Mouse (Mus musculus): ENCODE measurements at regions not wholly inside any gene's neighbourhood (a gene's known extent, or its start where the extent isn't known, plus 50 kb on each side); places are given as distances from the start of the nearest gene placed in this dataset.

- dilution Hi-C loops (cut with MboI; ENCODE audit: extremely low pct_ligation_motif_present, extremely low pct_unique_long_range_greater_than_20kb, low sequenced_read_pairs) (no loop called here), in situ Hi-C loops (cut with MboI; ENCODE audit: low pct_ligation_motif_present, low pct_unique_long_range_greater_than_20kb, low sequenced_read_pairs) (no loop called here)
- Histone ChIP-seq H3K4me1 (ENCODE audit: control insufficient read depth in 1 of 2, insufficient read depth in 2 of 2) (peaks cover 0 to 11% of the 10 kb centered on the region in 2 experiments; a peak in 1 of 4 replicates), H3K36me3 (replicated peaks in 1 of 2; ENCODE audit: control insufficient read depth in 1 of 2, insufficient read depth in 1 of 2, low read length in 1 of 2) (no peaks in the 10 kb centered on the region), H3K4me2 (ENCODE audit: insufficient read depth, low read depth, poor library complexity, severe bottlenecking) (no peak overlapping the region), H3K9me3 (replicated peaks; ENCODE audit: low read length) (no peaks in the 10 kb centered on the region), H3K27ac (ENCODE audit: insufficient read depth, low read depth) (no peak overlapping the region), H3K79me2 (replicated peaks; ENCODE audit: control insufficient read depth, extremely low read depth, insufficient read depth, poor library complexity, severe bottlenecking) (no peaks in the 10 kb centered on the region), H3K9ac (ENCODE audit: insufficient read depth, low read depth) (no peak overlapping the region), H3K27me3 (replicated peaks) (no peaks in the 10 kb centered on the region), H3K4me3 (replicated peaks in 1 of 3; ENCODE audit: low read depth in 2 of 3, low read length in 2 of 3, poor library complexity in 1 of 3) (no peak overlapping the region)
- TF ChIP-seq CHD1 (IDR thresholded peaks at IDR 0.05; ENCODE audit: low read depth, low read length) (no peak), GABPA (IDR thresholded peaks at IDR 0.05; ENCODE audit: insufficient replicate concordance, low read depth, low read length) (no peak), POLR2A (IDR thresholded peaks at IDR 0.05; ENCODE audit: low read depth, low read length) (no peak), USF1 (IDR thresholded peaks at IDR 0.05; ENCODE audit: low read depth, low read length) (no peak), SMC3 (IDR thresholded peaks at IDR 0.05; ENCODE audit: low read depth, low read length) (no peak), ELF1 (IDR thresholded peaks at IDR 0.05; ENCODE audit: low read depth, low read length) (no peak)
- no peak for DNase-seq (ENCODE audit: extremely low read depth)
Observed at GRCm38 (mm10) chr9:33445902-33446301, 809.9 kb downstream of the Ets1 start.

- dilution Hi-C loops (cut with MboI; ENCODE audit: extremely low pct_ligation_motif_present, extremely low pct_unique_long_range_greater_than_20kb, low sequenced_read_pairs) (no loop called here), in situ Hi-C loops (cut with MboI; ENCODE audit: low pct_ligation_motif_present, low pct_unique_long_range_greater_than_20kb, low sequenced_read_pairs) (no loop called here)
- Histone ChIP-seq H3K4me3 (replicated peaks in 1 of 3; ENCODE audit: low read depth in 2 of 3, low read length in 2 of 3, poor library complexity in 1 of 3) (no peak overlapping the region), H3K9me3 (replicated peaks; ENCODE audit: low read length) (no peaks in the 10 kb centered on the region), H3K9ac (ENCODE audit: insufficient read depth, low read depth) (no peak overlapping the region), H3K4me2 (ENCODE audit: insufficient read depth, low read depth, poor library complexity, severe bottlenecking) (no peak overlapping the region), H3K27me3 (replicated peaks) (no peaks in the 10 kb centered on the region), H3K36me3 (replicated peaks in 1 of 2; ENCODE audit: control insufficient read depth in 1 of 2, insufficient read depth in 1 of 2, low read length in 1 of 2) (no peaks in the 10 kb centered on the region), H3K27ac (ENCODE audit: insufficient read depth, low read depth) (no peak overlapping the region), H3K79me2 (replicated peaks; ENCODE audit: control insufficient read depth, extremely low read depth, insufficient read depth, poor library complexity, severe bottlenecking) (no peaks in the 10 kb centered on the region), H3K4me1 (ENCODE audit: control insufficient read depth in 1 of 2, insufficient read depth in 2 of 2) (peaks cover 2 to 31% of the 10 kb centered on the region in 2 experiments; a peak in 2 of 4 replicates)
- TF ChIP-seq RAD21 (IDR thresholded peaks at IDR 0.05; ENCODE audit: low read depth, low read length) (no peak), NRF1 (IDR thresholded peaks at IDR 0.05; ENCODE audit: low read depth, low read length) (no peak), ELF1 (IDR thresholded peaks at IDR 0.05; ENCODE audit: low read depth, low read length) (no peak)
- DNase-seq (ENCODE audit: extremely low read depth), result peak; percentile 28
Observed at GRCm38 (mm10) chr9:33475106-33475505, 839.1 kb downstream of the Ets1 start.

- dilution Hi-C loops (cut with MboI; ENCODE audit: extremely low pct_ligation_motif_present, extremely low pct_unique_long_range_greater_than_20kb, low sequenced_read_pairs) (no loop called here), in situ Hi-C loops (cut with MboI; ENCODE audit: low pct_ligation_motif_present, low pct_unique_long_range_greater_than_20kb, low sequenced_read_pairs) (no loop called here)
- no peak overlapping the region for H3K27ac ChIP-seq (ENCODE audit: insufficient read depth, low read depth)
- TF ChIP-seq ELF1 (IDR thresholded peaks at IDR 0.05; ENCODE audit: low read depth, low read length) (no peak), UBTF (IDR thresholded peaks at IDR 0.05; ENCODE audit: low read depth, low read length) (no peak), BHLHE40 (IDR thresholded peaks at IDR 0.05; ENCODE audit: low read depth, low read length) (peak; percentile 61), POLR2A (IDR thresholded peaks at IDR 0.05; ENCODE audit: low read depth, low read length) (no peak), SIN3A (IDR thresholded peaks at IDR 0.05; ENCODE audit: low read length) (0 out of 2 replicates have a peak, but pooled peaks have one; percentile 11), CTCF (conservative IDR thresholded peaks at IDR 0.05 in 1 of 2, IDR thresholded peaks at IDR 0.05 in 1 of 2; ENCODE audit: low read depth in 2 of 2, low read length in 2 of 2) (no peak), MAFK (IDR thresholded peaks at IDR 0.05; ENCODE audit: insufficient replicate concordance, low read length) (0 out of 2 replicates have a peak, but pooled peaks have one; percentile 14), TCF12 (IDR thresholded peaks at IDR 0.05; ENCODE audit: low read depth, low read length) (peak; percentile 87), ZKSCAN1 (IDR thresholded peaks at IDR 0.05; ENCODE audit: borderline replicate concordance, low read depth, low read length) (no peak), IRF4 (IDR thresholded peaks at IDR 0.05; ENCODE audit: low read depth, low read length) (peak; percentile 79), ZC3H11A (IDR thresholded peaks at IDR 0.05; ENCODE audit: low read depth, low read length) (no peak), MXI1 (IDR thresholded peaks at IDR 0.05; ENCODE audit: low read depth, low read length) (no peak), MEF2A (IDR thresholded peaks at IDR 0.05; ENCODE audit: borderline replicate concordance, low read depth, low read length) (0 out of 2 replicates have a peak, but pooled peaks have one; percentile 25), EP300 (IDR thresholded peaks at IDR 0.05; ENCODE audit: low read length) (peak; percentile 92), TBP (conservative IDR thresholded peaks at IDR 0.05; ENCODE audit: low read depth, low read length) (no peak), ETS1 (conservative IDR thresholded peaks at IDR 0.05; ENCODE audit: low read depth, low read length) (peak; percentile 75), MAZ (IDR thresholded peaks at IDR 0.05; ENCODE audit: low read depth, low read length) (no peak), RAD21 (IDR thresholded peaks at IDR 0.05; ENCODE audit: low read depth, low read length) (no peak; the same call in none of the 2 replicates), GABPA (IDR thresholded peaks at IDR 0.05; ENCODE audit: insufficient replicate concordance, low read depth, low read length) (no peak), JUN (IDR thresholded peaks at IDR 0.05; ENCODE audit: insufficient read depth, low read depth, low read length) (peak; percentile 50)
Observed at GRCm38 (mm10) chr9:33482845-33483540, 847.0 kb downstream of the Ets1 start.

More at GRCm38 (mm10) chr9:33482845-33483540, 847.0 kb downstream of the Ets1 start:
- peak; percentile 89 for DNase-seq (ENCODE audit: extremely low read depth)
- Histone ChIP-seq H3K79me2 (replicated peaks; ENCODE audit: control insufficient read depth, extremely low read depth, insufficient read depth, poor library complexity, severe bottlenecking) (no peaks in the 10 kb centered on the region), H3K4me1 (ENCODE audit: control insufficient read depth in 1 of 2, insufficient read depth in 2 of 2) (peaks cover 4 to 29% of the 10 kb centered on the region in 2 experiments), H3K27me3 (replicated peaks) (no peaks in the 10 kb centered on the region), H3K4me2 (ENCODE audit: insufficient read depth, low read depth, poor library complexity, severe bottlenecking) (peak overlapping the region; percentile 61; the same call in 1 of the 2 replicates), H3K9me3 (replicated peaks; ENCODE audit: low read length) (peaks cover 2% of the 10 kb centered on the region), H3K4me3 (replicated peaks in 1 of 3; ENCODE audit: low read depth in 2 of 3, low read length in 2 of 3, poor library complexity in 1 of 3) (no peak overlapping the region), H3K36me3 (replicated peaks in 1 of 2; ENCODE audit: control insufficient read depth in 1 of 2, insufficient read depth in 1 of 2, low read length in 1 of 2) (no peaks in the 10 kb centered on the region), H3K9ac (ENCODE audit: insufficient read depth, low read depth) (no peak overlapping the region)
